Mouse (Mus musculus) G1E (cell line): Measurements from ENCODE around the gene Sparcl1.

ENCODE experiments used
- CTCF ChIP-seq: IDR thresholded peaks from 2 replicates; pipeline ENCODE4 v1.5.1; 2012; ENCODE audit warnings: low read depth, low read length, inconsistent platforms, mixed read lengths
- GATA1 ChIP-seq: IDR thresholded peaks from 2 replicates; pipeline ENCODE4 v1.6.1; 2012; ENCODE audit warnings: borderline replicate concordance, low read length, inconsistent platforms, mixed read lengths
- POLR2AphosphoS5 ChIP-seq: IDR thresholded peaks from 2 replicates; pipeline ENCODE4 v1.6.1; 2012; ENCODE audit warnings: low read depth, low read length, inconsistent platforms; ENCODE audit not compliant: insufficient replicate concordance
- TAL1 ChIP-seq: conservative IDR thresholded peaks from 2 replicates; pipeline ENCODE4 v1.6.1; 2012; ENCODE audit warnings: low read depth, low read length, inconsistent platforms, mixed read lengths

DNA sequence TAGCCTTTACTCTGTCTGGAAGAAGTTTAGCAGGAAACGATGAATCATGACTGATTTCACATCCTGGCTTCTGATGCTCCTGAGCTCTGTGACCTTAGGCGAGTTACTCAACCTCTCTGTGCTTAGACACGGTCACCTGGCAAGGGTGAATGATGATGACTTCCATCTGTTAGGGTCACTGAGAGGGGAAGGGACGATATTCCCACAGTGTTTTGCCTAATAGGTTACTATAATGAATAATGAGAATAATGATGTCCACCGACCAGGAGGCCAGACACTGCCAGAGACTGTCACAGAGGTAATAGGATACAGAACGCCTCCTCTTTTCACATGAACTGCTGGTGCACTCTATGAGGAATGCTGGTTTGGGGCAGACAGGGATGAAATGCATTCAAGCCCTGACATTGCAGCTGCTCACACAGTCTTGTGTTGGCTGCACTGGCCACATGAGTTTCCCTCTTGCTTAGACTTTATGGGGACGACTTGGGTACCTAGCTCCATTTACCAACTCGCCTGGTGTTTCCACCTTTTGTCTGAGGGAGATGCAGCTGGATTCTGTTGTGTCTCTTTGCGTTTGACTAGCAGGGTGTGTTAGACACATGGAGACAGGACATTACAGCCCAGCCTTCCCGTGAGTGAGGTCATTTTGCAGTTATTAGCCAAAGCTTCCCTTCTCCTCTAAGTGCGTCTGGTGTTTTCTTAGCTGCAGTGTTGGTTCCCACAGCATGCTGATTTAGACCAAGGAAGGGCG lies 14.9 kb upstream of the Sparcl1 start:
- TF ChIP-seq GATA1, result no peak
- no peak for TF ChIP-seq CTCF
- no peak for TF ChIP-seq TAL1
- no peak for TF ChIP-seq POLR2AphosphoS5
